Mouse (Mus musculus): ENCODE measurements at regions not wholly inside any gene's neighbourhood (a gene's known extent, or its start where the extent isn't known, plus 50 kb on each side); places are given as distances from the start of the nearest gene placed in this dataset.

- DNase-seq (ENCODE audit: low read depth): no peak
Measured at GRCm38 (mm10) chr7:70117930-70118922, 248.3 kb downstream of the Nr2f2 start.

- DNase-seq (ENCODE audit: low read depth): no peak
Measured at GRCm38 (mm10) chr7:70109013-70109412, 257.5 kb downstream of the Nr2f2 start.

- no peak for DNase-seq (ENCODE audit: low read depth)
Measured at GRCm38 (mm10) chr7:70105024-70105423, 261.5 kb downstream of the Nr2f2 start.

- no peak for DNase-seq (ENCODE audit: low read depth)
Measured at GRCm38 (mm10) chr7:70104486-70104885, 262.0 kb downstream of the Nr2f2 start.

GRCm38 (mm10) chr7:70103680-70104079, 262.9 kb downstream of the Nr2f2 start:
- no peak for DNase-seq (ENCODE audit: low read depth)

GRCm38 (mm10) chr7:70099001-70099400, 267.5 kb downstream of the Nr2f2 start:
- no peak for DNase-seq (ENCODE audit: low read depth)

GRCm38 (mm10) chr7:70093916-70094784, 272.4 kb downstream of the Nr2f2 start:
- no peak for DNase-seq (ENCODE audit: low read depth)

- no peak for DNase-seq (ENCODE audit: low read depth)
Measured at GRCm38 (mm10) chr7:70092089-70092488, 274.4 kb downstream of the Nr2f2 start.

- no peak for DNase-seq (ENCODE audit: low read depth)
Measured at GRCm38 (mm10) chr7:70089121-70089520, 277.4 kb downstream of the Nr2f2 start.

- no peak for DNase-seq (ENCODE audit: low read depth)
Measured at GRCm38 (mm10) chr7:70069662-70070061, 296.9 kb downstream of the Nr2f2 start.

GRCm38 (mm10) chr7:70067828-70068719, 298.5 kb downstream of the Nr2f2 start:
- DNase-seq (ENCODE audit: low read depth): no peak

- no peak for DNase-seq (ENCODE audit: low read depth)
Measured at GRCm38 (mm10) chr7:70067071-70067470, 299.5 kb downstream of the Nr2f2 start.

- no peak for DNase-seq (ENCODE audit: low read depth)
Measured at GRCm38 (mm10) chr7:70066448-70066847, 300.1 kb downstream of the Nr2f2 start.

- no peak for DNase-seq (ENCODE audit: low read depth)
Measured at GRCm38 (mm10) chr7:70065471-70066130, 300.9 kb downstream of the Nr2f2 start.

- DNase-seq (ENCODE audit: low read depth): no peak
Measured at GRCm38 (mm10) chr7:70047415-70047753, 319.2 kb downstream of the Nr2f2 start.

GRCm38 (mm10) chr7:70046691-70047414, 319.7 kb downstream of the Nr2f2 start:
- no peak for DNase-seq (ENCODE audit: low read depth)

- DNase-seq (ENCODE audit: low read depth): peak; percentile 78
Measured at GRCm38 (mm10) chr7:70037011-70037410, 329.5 kb downstream of the Nr2f2 start.

- no peak for DNase-seq (ENCODE audit: low read depth)
Measured at GRCm38 (mm10) chr7:70032857-70033256, 333.7 kb downstream of the Nr2f2 start.

GRCm38 (mm10) chr7:70029311-70029710, 337.2 kb downstream of the Nr2f2 start:
- DNase-seq (ENCODE audit: low read depth): no peak

- DNase-seq (ENCODE audit: low read depth): peak; percentile 20
Measured at GRCm38 (mm10) chr7:70025527-70025926, 341.0 kb downstream of the Nr2f2 start.
